Mouse (Mus musculus) gastrocnemius, postnatal 25 days (tissue): ENCODE results near the gene Dapk3. TPM values are rescaled to one million over a fixed set of nuclear protein-coding genes. Genes with fewer than 3 reads are reported as not detected.
"Not testable (repeated sequence)": the region's sequence is repeated elsewhere in the genome, so short reads cannot be mapped to it uniquely, and the experiment has no call there.

Experiments used
- DNase-seq: peaks from one replicate; pipeline ENCODE4 v3.0.0; 2022
- total RNA-seq, 2 experiments: library from RNA; stranded (reverse); gene quantifications; 1 replicate in 1 of 2; 2 replicates in 1 of 2; pipeline ENCODE4 v1.2.3; 2021

Gene Dapk3
- total RNA-seq, 2 experiments from 2014 or later, result 22.3 to 22.4 TPM

DNA sequence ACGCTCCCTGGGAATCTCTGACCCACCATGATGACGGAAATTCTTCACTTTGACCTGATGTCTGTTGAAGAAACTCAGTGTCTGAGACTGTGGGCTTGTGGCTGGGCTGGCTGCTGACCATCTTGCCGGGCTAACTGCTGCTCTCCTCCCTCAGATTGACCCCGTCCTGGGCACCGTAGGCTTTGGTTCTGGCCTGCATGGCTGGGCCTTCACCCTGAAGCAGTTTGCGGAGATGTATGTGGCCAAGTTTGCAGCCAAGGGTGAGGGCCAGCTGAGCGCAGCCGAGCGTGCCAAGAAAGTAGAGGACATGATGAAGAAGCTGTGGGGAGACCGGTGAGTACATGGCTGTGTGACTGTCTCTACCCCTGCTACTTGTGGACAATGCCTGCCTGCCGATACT, 3.9 kb upstream of the Dapk3 start:
- DNase-seq, result no peak

DNA sequence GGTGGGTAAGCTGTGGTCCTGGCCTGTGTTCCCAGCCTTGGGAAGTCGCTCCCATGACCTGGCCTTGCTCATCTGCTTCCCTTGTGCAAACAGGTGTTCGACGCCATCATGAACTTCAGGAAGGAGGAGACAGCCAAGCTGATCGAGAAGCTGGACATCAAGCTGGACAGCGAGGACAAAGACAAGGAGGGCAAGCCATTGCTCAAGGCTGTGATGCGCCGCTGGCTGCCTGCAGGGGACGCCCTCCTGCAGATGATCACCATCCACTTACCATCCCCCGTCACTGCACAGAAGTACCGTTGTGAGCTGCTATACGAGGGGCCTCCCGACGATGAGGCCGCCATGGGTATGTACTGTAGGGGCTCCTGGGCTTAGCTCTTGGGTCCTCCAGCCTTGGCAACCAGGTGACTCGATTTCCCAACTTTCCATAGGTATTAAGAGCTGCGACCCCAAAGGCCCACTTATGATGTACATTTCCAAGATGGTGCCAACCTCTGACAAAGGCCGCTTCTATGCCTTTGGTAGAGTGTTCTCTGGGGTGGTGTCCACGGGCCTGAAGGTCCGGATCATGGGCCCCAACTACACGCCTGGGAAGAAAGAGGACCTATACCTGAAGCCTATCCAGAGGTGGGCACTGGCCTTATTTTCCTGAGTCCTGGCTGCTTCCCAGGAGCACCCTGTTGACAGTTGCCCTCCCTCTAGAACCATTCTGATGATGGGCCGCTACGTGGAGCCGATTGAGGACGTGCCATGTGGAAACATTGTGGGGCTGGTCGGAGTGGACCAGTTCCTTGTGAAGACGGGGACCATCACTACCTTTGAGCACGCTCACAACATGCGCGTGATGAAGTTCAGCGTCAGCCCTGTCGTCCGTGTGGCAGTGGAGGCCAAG, 3.1 kb upstream of the Dapk3 start:
- DNase-seq, result no peak

DNA sequence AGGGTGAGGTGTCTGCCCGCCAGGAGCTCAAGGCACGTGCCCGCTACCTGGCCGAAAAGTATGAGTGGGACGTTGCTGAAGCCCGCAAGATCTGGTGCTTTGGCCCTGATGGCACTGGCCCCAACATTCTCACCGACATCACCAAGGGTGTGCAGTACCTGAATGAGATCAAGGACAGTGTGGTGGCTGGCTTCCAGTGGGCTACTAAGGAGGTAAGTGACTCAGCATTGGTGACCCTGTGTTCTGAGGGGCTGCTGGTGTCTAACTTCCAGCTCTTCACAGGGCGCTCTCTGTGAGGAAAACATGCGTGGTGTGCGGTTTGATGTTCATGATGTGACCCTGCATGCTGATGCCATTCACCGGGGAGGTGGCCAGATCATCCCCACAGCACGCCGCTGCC, 1.9 kb upstream of the Dapk3 start:
- no peak for DNase-seq

DNA sequence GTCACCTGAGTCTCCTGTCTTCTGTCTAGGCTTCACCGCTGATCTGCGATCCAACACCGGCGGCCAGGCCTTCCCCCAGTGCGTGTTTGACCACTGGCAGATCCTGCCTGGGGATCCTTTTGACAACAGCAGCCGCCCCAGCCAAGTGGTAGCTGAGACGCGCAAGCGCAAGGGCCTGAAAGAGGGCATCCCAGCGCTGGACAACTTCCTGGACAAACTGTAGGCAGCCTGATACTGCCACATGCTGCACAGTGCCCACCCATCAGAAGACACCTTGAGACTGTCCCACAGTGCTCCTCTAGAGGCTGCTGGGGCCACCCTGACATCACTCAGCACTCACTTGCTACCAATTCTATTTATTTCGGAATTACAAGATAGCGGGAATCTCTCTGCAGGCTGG, 945 bp upstream of the Dapk3 start:
- not testable (repeated sequence) for DNase-seq

DNA sequence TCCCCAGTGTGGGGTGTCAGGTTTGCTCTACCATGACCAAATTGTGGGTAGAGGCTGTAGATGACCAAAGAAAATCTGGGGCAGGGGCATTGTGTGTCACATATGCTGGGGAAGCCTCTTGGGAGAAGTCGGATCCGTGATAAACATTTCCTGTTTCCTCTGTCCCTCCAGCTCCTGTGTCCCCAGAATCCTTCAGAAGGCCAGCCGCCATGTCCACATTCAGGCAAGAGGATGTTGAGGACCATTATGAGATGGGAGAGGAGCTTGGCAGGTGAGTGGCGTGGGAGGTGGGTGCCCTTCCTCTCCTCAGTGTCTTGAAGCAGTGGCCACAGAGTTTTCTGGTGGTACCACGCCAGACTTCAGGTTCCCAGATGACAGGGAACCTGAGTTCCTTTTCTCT, 1.0 kb downstream of the Dapk3 start, which contains the start of gene 4930442H23Rik:
TSS of gene 4930442H23Rik (minus strand) at position 45 of the 400 bp plus-strand sequence.
- DNase-seq, result no peak

DNA sequence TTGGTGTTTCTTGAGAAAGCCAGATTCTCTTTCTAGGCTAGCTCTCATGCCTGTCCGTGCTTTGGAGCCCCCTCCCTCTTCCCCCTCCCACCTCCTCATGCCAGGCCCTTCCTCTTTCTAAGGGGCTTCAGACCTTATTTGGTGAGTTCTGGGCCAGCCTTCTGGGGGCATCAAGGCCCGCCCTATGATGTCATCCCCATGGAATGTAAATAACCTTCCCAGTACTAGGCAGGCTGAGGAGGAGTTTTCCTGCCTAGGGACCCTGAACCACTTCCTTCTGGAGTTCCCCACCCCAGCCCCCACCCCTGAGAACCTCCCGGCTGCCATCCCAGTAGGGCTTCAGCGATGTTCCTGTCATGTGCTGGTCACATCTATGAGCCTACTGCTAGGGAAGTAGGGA, 2.0 kb downstream of the Dapk3 start:
- no peak for DNase-seq

DNA sequence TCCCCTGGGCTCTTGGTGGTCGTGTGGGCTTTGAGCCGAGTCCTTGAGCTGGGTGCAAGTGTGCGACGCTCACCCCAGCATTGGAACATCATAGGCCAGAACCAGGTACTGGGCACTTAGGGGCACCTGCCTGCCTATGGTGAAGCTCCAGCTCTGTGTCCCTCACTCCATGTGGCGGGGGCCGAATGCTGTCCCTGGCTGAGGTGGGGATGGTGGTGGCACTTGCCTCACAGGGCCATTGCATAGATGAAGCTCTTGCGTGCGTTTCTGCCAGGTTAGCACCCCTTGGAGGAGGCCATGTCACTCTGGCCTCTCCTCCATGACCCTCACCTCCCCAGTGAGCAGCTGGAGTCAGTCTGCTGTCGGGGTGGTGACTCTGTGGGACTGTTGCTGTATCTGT, 4.4 kb downstream of the Dapk3 start:
- DNase-seq, result no peak

DNA sequence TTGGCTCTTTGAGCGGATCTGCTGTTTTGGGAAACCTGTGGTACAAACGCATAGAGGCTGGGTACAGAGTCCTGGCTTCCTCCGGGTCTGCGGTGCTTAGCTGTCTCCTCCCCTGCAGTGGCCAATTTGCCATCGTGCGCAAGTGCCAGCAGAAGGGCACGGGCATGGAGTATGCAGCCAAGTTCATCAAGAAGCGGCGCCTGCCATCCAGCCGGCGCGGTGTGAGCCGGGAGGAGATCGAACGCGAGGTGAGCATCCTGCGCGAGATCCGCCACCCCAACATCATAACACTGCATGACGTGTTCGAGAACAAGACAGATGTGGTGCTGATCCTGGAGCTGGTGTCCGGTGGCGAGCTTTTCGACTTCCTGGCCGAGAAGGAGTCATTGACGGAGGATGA, 7.0 kb downstream of the Dapk3 start:
- no peak for DNase-seq

DNA sequence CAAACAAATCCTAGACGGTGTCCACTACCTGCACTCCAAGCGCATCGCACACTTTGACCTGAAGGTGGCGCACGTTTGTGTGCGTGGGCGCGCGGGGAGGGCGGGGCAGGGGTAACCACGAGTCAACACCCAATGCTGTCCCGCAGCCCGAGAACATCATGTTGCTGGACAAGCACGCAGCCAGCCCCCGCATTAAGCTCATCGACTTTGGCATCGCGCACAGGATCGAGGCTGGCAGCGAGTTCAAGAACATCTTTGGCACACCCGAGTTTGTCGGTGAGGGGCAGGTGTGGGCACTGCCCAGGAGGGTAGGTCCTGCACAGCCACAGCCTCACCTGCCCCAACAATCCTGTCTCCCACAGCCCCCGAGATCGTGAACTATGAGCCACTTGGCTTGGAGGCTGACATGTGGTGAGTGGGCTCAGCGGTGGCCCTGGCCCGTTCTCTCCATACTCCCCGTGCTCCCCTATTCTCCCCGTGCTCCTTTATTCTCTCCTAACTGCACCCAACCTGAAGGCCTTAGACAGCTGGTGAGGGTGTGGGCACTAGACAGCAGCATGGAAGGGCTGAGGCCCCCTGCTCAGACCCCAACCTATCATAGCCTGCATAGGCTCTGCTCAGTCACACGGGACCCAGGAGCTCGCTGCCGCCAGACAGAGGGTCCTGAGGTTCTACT, 7.6 kb downstream of the Dapk3 start:
- DNase-seq, result no peak

DNA sequence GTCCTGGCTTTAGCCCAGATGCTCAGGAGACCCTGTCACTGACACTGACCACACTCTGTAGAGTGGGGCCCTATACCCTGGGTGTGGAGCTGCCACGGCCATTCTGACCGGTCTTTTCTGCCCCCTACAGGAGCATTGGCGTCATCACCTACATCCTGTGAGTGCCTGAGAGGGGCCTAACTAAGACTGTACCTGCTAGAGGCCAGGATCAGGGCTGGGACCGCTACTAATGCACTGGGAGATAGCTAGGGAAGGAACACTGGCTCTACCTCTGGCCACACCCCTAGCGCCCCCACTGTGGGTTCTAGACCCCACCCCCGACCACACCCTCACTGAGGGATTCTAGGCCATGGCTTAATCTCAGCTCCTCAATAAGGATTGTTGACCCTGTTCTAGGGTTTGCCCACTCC, 8.1 kb downstream of the Dapk3 start:
- no peak for DNase-seq

DNA sequence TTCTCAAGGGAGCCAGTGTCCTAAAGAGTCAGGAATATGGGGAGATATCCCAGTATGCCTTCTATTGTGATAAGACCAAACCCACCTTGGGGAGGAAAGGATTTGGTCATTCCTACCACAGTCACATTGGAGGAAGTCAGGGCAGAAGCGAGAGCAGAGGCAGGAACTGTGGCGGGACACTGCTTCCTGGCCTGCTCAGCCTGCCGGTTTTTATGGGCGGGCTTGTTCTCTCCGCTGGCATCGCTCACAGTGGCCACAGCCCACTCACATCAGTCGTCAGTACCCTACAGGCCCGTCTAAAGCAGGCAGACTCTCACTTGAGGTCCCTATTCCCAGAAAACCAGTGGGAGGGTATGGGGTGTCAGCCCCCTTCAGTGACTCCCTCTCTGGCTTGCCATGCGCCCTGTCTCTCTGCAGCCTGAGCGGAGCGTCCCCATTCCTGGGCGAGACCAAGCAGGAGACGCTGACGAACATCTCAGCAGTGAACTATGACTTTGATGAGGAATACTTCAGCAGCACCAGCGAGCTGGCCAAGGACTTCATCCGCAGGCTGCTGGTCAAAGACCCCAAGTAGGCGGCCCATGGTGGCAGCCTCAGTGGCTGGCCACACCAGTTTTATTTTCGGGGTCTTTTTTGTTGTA, 8.7 kb downstream of the Dapk3 start:
- DNase-seq, result peak; percentile 11

DNA sequence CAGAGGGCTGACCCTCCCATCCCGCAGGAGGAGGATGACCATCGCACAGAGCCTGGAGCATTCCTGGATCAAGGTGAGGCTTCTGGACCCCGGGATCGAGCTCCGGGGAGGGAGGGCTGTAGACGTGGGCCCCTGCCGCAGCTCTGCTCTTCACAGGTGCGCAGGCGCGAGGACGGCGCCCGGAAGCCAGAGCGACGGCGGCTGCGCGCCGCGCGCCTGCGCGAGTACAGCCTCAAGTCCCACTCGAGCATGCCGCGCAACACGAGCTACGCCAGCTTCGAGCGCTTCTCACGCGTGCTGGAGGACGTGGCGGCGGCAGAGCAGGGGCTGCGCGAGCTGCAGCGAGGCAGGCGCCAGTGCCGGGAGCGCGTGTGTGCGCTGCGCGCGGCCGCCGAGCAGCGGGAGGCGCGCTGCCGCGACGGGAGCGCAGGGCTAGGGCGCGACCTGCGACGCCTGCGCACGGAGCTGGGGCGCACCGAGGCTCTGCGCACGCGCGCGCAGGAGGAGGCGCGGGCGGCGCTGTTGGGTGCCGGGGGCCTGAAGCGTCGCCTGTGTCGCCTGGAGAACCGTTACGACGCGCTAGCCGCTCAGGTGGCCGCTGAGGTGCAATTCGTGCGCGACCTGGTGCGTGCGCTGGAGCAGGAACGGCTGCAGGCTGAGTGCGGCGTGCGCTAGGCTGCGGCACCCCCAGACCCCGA, 9.6 kb downstream of the Dapk3 start:
- DNase-seq, result peak; percentile 87

DNA sequence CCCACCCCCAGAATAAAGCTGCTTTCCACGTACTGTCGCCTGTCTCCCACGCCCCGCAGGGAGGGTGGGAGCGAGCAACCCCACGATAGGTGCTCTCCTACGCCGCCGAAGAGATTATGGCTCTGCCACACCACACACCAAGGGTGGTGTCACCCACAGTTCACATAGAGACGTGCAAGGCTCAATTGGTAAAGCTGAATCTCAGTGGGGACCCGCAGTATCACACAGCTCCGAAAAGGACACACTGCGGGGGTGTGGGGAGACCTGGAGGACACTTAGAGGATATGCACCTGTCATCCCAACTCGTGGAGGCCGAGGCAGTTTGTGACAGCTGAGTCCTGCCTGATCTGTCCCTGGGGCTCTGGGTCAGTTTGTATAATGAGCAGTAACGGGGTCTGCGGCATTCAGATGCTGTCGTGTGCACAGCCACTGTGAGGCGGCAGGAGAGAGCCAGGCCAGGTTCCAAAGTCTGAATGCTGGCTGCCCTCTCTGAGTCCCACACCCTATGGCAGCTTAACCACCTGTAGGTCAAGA, 10.2 kb downstream of the Dapk3 start:
- DNase-seq, result peak; percentile 61

DNA sequence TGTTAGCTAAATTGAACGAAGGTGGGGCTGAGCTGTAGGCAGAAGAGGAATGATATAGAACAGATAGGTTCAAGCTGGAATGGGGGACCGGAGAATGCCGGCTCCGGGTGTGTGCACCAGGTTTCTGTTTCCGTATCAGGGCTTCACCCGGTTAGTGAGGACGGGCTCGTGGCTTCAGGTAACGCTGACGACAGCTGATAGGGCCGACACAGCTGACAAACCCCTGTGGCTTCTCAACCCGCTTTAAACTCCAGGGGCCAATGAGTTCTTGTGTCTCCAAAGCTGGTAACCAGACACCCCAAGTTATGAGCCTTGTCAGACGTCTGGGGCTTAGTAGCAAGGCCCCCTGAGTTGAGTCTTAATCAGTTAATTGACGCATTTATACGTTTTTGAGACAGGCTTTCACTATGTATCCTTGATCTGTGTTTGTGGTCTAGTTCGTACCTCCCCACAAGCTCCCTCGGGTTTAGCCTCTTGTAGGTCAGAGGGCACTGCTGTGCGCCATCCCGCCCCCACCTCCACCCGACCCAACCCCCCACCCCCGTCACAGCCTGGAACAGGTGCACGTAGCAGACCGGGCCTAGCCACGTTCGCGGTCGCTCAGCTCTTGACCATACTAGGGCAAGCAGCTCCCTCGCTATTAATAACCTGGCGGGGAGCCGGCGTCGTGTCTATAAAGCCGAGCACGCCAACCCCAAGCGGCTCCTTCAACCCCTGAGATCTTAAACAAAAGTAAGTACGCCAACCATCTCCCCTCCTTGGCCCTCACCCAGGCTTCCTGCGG, 11.4 kb downstream of the Dapk3 start:
- peak; percentile 85 for DNase-seq

DNA sequence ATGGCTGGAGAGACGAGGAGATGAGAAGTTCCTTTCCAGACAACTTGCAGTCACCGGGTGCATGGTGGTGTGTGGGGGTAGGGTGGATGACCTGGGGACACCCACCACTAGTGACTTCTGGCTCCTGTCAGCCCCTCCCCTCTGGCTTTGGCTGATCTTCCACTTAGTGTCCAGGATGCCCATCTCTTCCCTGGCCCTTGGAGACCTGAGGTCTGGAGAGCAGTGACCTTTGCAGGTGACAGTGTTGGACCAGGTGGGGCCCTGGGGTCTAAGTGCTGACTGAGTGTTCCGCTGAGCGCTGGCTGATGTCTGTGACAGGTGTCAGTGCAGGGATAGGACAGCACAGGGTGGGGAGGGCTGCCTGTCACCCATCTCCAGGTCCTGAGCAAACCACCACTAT, 12.5 kb downstream of the Dapk3 start:
- DNase-seq, result peak; percentile 82

DNA sequence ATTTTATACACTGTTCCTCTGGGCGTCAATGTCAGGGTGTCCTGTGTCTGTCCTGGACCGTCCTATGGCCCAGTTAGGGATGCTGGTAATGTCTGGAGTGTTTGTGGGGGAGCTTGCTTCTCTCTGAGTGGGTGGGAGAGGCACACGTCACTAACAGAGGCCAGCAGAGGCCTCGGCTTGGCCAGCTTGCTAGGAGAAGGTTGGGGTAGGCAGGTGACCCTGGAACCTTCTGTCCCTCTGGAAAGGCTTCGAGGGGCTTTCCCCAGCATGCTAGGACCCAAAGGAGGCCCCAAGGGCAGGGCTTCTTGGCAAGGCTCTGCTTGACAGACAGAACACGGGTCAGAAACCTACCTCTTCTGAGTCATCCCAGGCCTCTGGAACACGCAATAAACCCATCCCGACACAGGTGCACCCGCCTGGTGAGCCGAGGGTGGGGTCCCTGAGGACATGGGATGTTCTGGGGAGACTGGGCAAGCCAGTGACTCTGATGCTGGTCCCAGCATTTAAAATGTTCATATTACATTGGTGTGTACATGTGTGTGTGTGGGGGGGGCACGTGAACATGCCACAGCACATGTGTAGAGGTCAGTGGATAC, 13.8 kb downstream of the Dapk3 start:
- DNase-seq, result peak; percentile 50

DNA sequence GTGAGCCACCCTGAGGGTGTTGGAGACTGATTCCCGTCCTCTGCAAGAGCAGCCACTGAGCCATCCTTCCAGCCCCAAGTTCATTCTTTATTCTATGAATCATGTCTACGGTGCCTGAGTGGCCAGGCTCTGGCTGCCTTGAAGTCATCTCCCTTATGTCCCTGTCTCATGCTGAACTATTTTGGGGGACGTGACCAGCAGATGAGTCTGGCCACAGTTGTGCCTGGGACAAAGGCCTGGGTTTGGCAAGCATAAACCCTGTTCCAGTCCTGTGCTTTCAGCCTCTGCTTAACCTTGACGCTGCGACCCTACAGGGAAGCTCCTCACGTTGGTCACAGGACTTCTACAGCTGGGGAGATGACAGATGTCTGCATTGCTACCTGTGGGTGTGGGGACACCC, 14.5 kb downstream of the Dapk3 start:
- no peak for DNase-seq

DNA sequence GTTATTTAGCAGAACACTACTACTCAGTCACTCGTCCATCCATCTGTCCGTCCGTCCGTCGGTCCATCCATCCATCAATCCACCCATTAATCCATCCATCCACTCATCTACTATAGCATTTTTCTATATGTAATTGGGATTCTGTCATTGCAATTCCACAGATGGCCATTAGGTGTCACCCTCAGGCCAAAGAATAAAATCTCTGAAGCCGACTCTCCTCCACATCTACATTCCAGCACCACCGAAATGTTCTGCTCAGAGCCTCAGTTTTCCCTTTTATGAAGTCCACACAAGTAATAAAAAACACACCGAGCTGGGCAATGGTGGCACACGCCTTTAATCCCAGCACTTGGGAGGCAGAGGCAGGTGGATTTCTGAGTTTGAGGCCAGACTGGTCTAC, 15.4 kb downstream of the Dapk3 start:
- no peak for DNase-seq

DNA sequence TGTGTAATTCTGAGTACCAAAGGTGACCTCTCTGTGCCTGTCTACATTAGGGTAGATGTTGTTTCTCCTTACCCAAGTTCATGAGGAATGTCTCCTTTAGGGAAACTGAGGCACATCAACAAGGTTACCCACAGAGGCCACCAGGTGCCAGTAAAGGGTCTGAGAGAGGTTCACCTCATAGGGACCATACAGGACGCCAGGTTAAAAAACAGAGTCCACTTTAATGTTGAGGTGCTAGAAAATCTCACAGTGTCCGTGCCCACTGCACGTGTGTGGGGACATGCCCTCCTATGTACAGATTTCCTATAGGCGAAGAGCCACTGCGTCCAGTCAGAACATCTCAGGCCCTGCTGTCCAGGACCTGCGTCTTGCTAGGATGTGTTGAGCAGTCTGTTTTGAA, 16.2 kb downstream of the Dapk3 start:
- DNase-seq, result no peak

DNA sequence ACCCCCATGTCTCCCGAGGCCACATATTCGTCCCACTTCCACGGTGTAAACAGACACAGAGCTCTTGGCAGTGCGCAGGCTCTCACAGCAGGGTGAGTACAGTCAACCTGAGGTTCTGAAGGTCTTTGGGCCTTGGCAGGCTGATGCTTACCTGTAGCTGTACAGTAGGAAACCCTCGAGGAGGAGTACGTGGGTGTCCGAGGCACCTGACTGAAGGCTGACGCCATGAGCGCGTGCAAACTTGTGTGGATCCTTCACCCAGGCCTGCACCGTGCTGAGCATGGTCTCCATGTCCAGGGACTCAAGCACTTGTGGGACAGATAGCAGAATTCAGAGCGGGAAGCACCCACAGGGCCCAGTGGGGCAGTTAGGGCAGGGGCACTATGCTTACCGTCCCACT, 17.3 kb downstream of the Dapk3 start:
- DNase-seq, result no peak
